Mouse (Mus musculus): ENCODE results near the gene Rad51c. TPM values are rescaled to one million over a fixed set of nuclear protein-coding genes. Genes with fewer than 3 reads are reported as not detected.
A peak's percentile ranks its signal among the peaks of the same experiment; 100 is the strongest.
"Not testable (repeated sequence)": the region's sequence is repeated elsewhere in the genome, so short reads cannot be mapped to it uniquely, and the experiment has no call there.

The Rad51c gene
- total and polyA plus RNA-seq, 3 experiments = 4.8 to 6.8 (median 6.3) TPM

GRCm38 (mm10) chr11:87432447-87432846 lies 27.7 kb upstream of the Rad51c start:
- H3K79me2 ChIP-seq (replicated peaks; ENCODE audit: control insufficient read depth, extremely low read depth, insufficient read depth, poor library complexity, severe bottlenecking) = no peaks in the 10 kb centered on the region
- dilution Hi-C loops (cut with MboI; ENCODE audit: extremely low pct_ligation_motif_present, extremely low pct_unique_long_range_greater_than_20kb, low sequenced_read_pairs) = no loop called here
- in situ Hi-C loops (cut with MboI; ENCODE audit: low pct_ligation_motif_present, low pct_unique_long_range_greater_than_20kb, low sequenced_read_pairs) = loop anchor here (5.0 kb wide), 1 partner anchor 90 kb away; no protein-coding TSS in a partner anchor

GRCm38 (mm10) chr11:87431813-87432212 lies 27.1 kb upstream of the Rad51c start:
- H3K27me3 ChIP-seq (replicated peaks); H3K9me3 ChIP-seq (replicated peaks; ENCODE audit: low read length); H3K27ac ChIP-seq (ENCODE audit: insufficient read depth, low read depth); DNase-seq (ENCODE audit: extremely low read depth); H3K9ac ChIP-seq (ENCODE audit: insufficient read depth, low read depth); dilution Hi-C loops (cut with MboI; ENCODE audit: extremely low pct_ligation_motif_present, extremely low pct_unique_long_range_greater_than_20kb, low sequenced_read_pairs); H3K36me3 ChIP-seq (replicated peaks in 1 of 2; ENCODE audit: control insufficient read depth in 1 of 2, insufficient read depth in 1 of 2, low read length in 1 of 2); H3K4me2 ChIP-seq (ENCODE audit: insufficient read depth, low read depth, poor library complexity, severe bottlenecking); H3K79me2 ChIP-seq (replicated peaks; ENCODE audit: control insufficient read depth, extremely low read depth, insufficient read depth, poor library complexity, severe bottlenecking); H3K4me3 ChIP-seq (replicated peaks in 1 of 3; ENCODE audit: low read depth in 2 of 3, low read length in 2 of 3, poor library complexity in 1 of 3): not testable (repeated sequence)
- TF ChIP-seq CTCF (conservative IDR thresholded peaks at IDR 0.05 in 1 of 2, IDR thresholded peaks at IDR 0.05 in 1 of 2; ENCODE audit: low read depth in 2 of 2, low read length in 2 of 2) (peak in 1 of 2 experiments; percentile 28; a peak in 1 of 4 replicates), SMC3 (IDR thresholded peaks at IDR 0.05; ENCODE audit: low read depth, low read length) (peak; percentile 11; the same call in 1 of the 2 replicates)
- H3K4me1 ChIP-seq (ENCODE audit: control insufficient read depth in 1 of 2, insufficient read depth in 2 of 2) = peaks cover 3 to 48% of the 10 kb centered on the region in 2 experiments; a peak in 3 of 4 replicates
- in situ Hi-C loops (cut with MboI; ENCODE audit: low pct_ligation_motif_present, low pct_unique_long_range_greater_than_20kb, low sequenced_read_pairs) = loop anchor here (5.0 kb wide), 1 partner anchor 90 kb away; no protein-coding TSS in a partner anchor

More at GRCm38 (mm10) chr11:87432447-87432846, 27.7 kb upstream of the Rad51c start:
- Histone ChIP-seq H3K4me3 (replicated peaks in 1 of 3; ENCODE audit: low read depth in 2 of 3, low read length in 2 of 3, poor library complexity in 1 of 3) (no peak overlapping the region), H3K4me1 (ENCODE audit: control insufficient read depth in 1 of 2, insufficient read depth in 2 of 2) (peaks cover 3 to 46% of the 10 kb centered on the region in 2 experiments; a peak in 3 of 4 replicates), H3K36me3 (replicated peaks in 1 of 2; ENCODE audit: control insufficient read depth in 1 of 2, insufficient read depth in 1 of 2, low read length in 1 of 2) (no peaks in the 10 kb centered on the region), H3K9ac (ENCODE audit: insufficient read depth, low read depth) (no peak overlapping the region), H3K9me3 (replicated peaks; ENCODE audit: low read length) (no peaks in the 10 kb centered on the region), H3K4me2 (ENCODE audit: insufficient read depth, low read depth, poor library complexity, severe bottlenecking) (no peak overlapping the region), H3K27ac (ENCODE audit: insufficient read depth, low read depth) (no peak overlapping the region), H3K27me3 (replicated peaks) (no peaks in the 10 kb centered on the region)
- DNase-seq (ENCODE audit: extremely low read depth) = no peak
- TF ChIP-seq SMC3 (IDR thresholded peaks at IDR 0.05; ENCODE audit: low read depth, low read length) = no peak
- peak; percentile 95 for TF ChIP-seq TBP (conservative IDR thresholded peaks at IDR 0.05; ENCODE audit: low read depth, low read length)

GRCm38 (mm10) chr11:87430374-87430773 lies 25.6 kb upstream of the Rad51c start:
- H3K9ac ChIP-seq (ENCODE audit: insufficient read depth, low read depth) = no peak overlapping the region
- no peaks in the 10 kb centered on the region for H3K27me3 ChIP-seq (replicated peaks)
- in situ Hi-C loops (cut with MboI; ENCODE audit: low pct_ligation_motif_present, low pct_unique_long_range_greater_than_20kb, low sequenced_read_pairs) = loop anchor here (5.0 kb wide), 1 partner anchor 92 kb away; no protein-coding TSS in a partner anchor
- TF ChIP-seq E2F4 (IDR thresholded peaks at IDR 0.05; ENCODE audit: insufficient replicate concordance, low read depth, low read length) = no peak
- H3K27ac ChIP-seq (ENCODE audit: insufficient read depth, low read depth) = no peak overlapping the region
- H3K4me2 ChIP-seq (ENCODE audit: insufficient read depth, low read depth, poor library complexity, severe bottlenecking) = no peak overlapping the region
- dilution Hi-C loops (cut with MboI; ENCODE audit: extremely low pct_ligation_motif_present, extremely low pct_unique_long_range_greater_than_20kb, low sequenced_read_pairs) = no loop called here
- H3K36me3 ChIP-seq (replicated peaks in 1 of 2; ENCODE audit: control insufficient read depth in 1 of 2, insufficient read depth in 1 of 2, low read length in 1 of 2) = no peaks in the 10 kb centered on the region
- DNase-seq (ENCODE audit: extremely low read depth) = no peak
- H3K4me1 ChIP-seq (ENCODE audit: control insufficient read depth in 1 of 2, insufficient read depth in 2 of 2) = peaks cover 5 to 43% of the 10 kb centered on the region in 2 experiments; a peak in 3 of 4 replicates
- H3K9me3 ChIP-seq (replicated peaks; ENCODE audit: low read length) = no peaks in the 10 kb centered on the region
- no peak overlapping the region for H3K4me3 ChIP-seq (replicated peaks in 1 of 3; ENCODE audit: low read depth in 2 of 3, low read length in 2 of 3, poor library complexity in 1 of 3)
- no peaks in the 10 kb centered on the region for H3K79me2 ChIP-seq (replicated peaks; ENCODE audit: control insufficient read depth, extremely low read depth, insufficient read depth, poor library complexity, severe bottlenecking)

GRCm38 (mm10) chr11:87429363-87429762 lies 24.6 kb upstream of the Rad51c start:
- Histone ChIP-seq H3K27me3 (replicated peaks) (no peaks in the 10 kb centered on the region), H3K36me3 (replicated peaks in 1 of 2; ENCODE audit: control insufficient read depth in 1 of 2, insufficient read depth in 1 of 2, low read length in 1 of 2) (no peaks in the 10 kb centered on the region), H3K79me2 (replicated peaks; ENCODE audit: control insufficient read depth, extremely low read depth, insufficient read depth, poor library complexity, severe bottlenecking) (no peaks in the 10 kb centered on the region), H3K4me2 (ENCODE audit: insufficient read depth, low read depth, poor library complexity, severe bottlenecking) (no peak overlapping the region), H3K9me3 (replicated peaks; ENCODE audit: low read length) (no peaks in the 10 kb centered on the region), H3K9ac (ENCODE audit: insufficient read depth, low read depth) (no peak overlapping the region), H3K27ac (ENCODE audit: insufficient read depth, low read depth) (no peak overlapping the region), H3K4me3 (replicated peaks in 1 of 3; ENCODE audit: low read depth in 2 of 3, low read length in 2 of 3, poor library complexity in 1 of 3) (no peak overlapping the region), H3K4me1 (ENCODE audit: control insufficient read depth in 1 of 2, insufficient read depth in 2 of 2) (peaks cover 5 to 45% of the 10 kb centered on the region in 2 experiments)
- in situ Hi-C loops (cut with MboI; ENCODE audit: low pct_ligation_motif_present, low pct_unique_long_range_greater_than_20kb, low sequenced_read_pairs) (loop anchor here (5.0 kb wide), 1 partner anchor 33 kb away; no protein-coding TSS in a partner anchor), dilution Hi-C loops (cut with MboI; ENCODE audit: extremely low pct_ligation_motif_present, extremely low pct_unique_long_range_greater_than_20kb, low sequenced_read_pairs) (no loop called here)
- no peak for TF ChIP-seq MXI1 (IDR thresholded peaks at IDR 0.05; ENCODE audit: low read depth, low read length)
- no peak for TF ChIP-seq ZKSCAN1 (IDR thresholded peaks at IDR 0.05; ENCODE audit: borderline replicate concordance, low read depth, low read length)
- no peak for TF ChIP-seq TBP (conservative IDR thresholded peaks at IDR 0.05; ENCODE audit: low read depth, low read length)
- TF ChIP-seq UBTF (IDR thresholded peaks at IDR 0.05; ENCODE audit: low read depth, low read length) = no peak
- no peak for TF ChIP-seq NELFE (IDR thresholded peaks at IDR 0.05; ENCODE audit: low read depth, low read length)
- no peak for TF ChIP-seq PAX5 (IDR thresholded peaks at IDR 0.05; ENCODE audit: low read length)
- TF ChIP-seq GABPA (IDR thresholded peaks at IDR 0.05; ENCODE audit: insufficient replicate concordance, low read depth, low read length) = no peak
- TF ChIP-seq TCF12 (IDR thresholded peaks at IDR 0.05; ENCODE audit: low read depth, low read length) = no peak
- TF ChIP-seq RCOR1 (conservative IDR thresholded peaks at IDR 0.05; ENCODE audit: low read depth, low read length) = no peak
- TF ChIP-seq MYC (IDR thresholded peaks at IDR 0.05; ENCODE audit: low read depth, low read length) = no peak
- no peak for DNase-seq (ENCODE audit: extremely low read depth)
